Mouse (Mus musculus): Measurements from ENCODE around the gene Prtn3.

DNA sequence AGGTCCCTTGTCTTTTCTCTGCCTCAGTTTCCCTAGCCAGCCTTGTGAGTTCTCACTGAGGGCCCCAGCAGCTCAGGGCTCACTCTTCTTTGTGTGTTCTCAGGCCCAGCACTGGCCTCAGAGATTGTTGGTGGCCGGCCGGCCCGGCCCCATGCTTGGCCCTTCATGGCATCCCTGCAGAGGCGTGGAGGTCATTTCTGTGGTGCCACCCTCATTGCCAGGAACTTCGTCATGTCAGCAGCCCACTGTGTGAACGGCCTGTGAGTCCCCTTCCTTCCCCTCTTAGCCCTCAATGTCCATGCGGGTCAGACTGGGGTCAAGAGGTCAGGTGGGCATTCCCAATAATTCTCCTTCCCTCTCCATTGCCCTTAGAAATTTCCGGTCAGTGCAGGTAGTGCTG lies 12.3 kb downstream of the Prtn3 start:
- no peak for TF ChIP-seq CTCF (IDR thresholded peaks at IDR 0.05; ENCODE audit: insufficient read depth, low read length)
- no peak for TF ChIP-seq POLR2A (IDR thresholded peaks at IDR 0.05; ENCODE audit: borderline replicate concordance, extremely low read depth, low read depth, low read length)
